Mouse (Mus musculus): ENCODE measurements around the gene Dlgap4.

The Dlgap4 gene

GRCm38 (mm10) chr2:156613541-156614257, at the start of gene Dlgap4:
Gene Dlgap4 (plus strand): TSS chr2:156613705.
- DNase-seq (ENCODE audit: low read depth) = no peak

DNA sequence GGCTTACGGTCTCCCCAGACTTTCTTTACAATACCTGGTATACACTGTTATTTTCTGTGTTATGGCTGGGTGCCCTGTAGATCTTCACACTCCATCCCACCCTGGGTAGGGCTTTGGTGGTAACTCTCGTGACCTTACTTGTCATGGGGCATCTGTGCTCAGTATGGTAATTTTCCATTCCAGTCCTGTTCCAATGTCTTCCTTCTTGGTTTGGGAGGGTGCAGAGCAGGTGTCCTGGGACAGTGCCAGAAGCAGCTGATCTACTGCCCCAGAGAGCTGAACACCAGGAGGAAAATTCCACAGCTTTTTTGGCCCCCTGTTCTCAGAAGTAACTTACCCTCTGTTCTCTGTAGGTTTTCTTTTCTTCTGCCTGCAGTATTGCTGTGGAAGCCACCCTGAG, 47.0 kb upstream of the Dlgap4 start:
- no peak for DNase-seq (ENCODE audit: low read depth)

DNA sequence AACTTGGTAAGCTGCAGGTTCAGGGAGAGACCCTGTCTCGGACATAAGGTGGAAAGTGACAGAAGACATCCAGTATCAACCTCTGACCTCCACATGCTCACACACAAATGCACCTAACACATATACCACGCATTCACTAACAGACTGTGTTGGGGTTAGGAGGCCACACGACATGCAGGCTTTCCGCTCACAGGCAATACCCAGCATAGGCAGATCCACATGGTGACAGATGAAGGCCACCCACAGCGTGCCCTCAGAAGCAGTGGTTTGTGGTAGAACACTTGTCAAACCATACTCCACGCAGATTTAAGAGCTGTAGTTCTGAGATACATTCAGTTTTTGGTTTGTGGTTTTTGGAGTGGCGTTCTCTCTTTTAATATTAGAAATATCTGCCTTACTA, 44.9 kb upstream of the Dlgap4 start:
- no peak for DNase-seq (ENCODE audit: low read depth)

DNA sequence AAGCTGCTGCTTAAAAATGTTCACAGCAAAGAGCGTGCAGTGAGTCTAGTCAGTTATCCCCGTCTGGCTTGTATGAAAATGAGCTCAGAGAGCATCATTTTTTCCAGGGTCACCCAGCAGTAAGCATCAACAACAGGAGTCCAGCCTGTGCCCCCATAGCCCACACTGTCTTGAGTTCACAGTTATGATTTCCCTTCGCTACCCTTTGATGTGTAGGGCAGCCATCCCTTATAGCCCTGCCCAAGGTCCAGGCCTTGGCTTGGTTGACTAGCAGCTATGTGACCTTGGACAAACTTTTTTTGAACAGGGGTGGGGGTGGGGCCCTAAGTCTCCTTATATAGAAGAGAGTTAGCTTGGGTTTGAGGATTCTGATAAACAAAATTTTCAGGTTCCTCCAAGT, 44.2 kb upstream of the Dlgap4 start:
- DNase-seq (ENCODE audit: low read depth) = no peak

DNA sequence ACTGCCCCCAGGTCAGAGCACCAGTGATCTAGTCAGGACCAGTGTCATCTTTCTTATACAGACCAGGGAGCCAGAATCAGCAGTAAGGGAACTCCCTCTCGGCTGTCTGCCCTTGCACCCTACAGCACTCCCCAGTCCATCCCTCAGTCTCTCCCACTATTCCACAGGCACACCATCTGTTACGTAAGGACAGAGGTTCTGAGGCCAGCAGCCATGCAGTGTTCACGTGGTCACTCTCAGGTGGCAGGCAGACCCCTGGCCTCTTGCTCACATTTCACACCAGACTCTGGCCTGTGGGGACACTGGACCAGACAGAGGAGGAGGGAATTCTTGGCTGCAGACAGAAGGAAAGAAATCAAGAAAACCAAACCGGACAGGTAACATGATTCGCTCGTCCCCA, 42.0 kb upstream of the Dlgap4 start:
- no peak for DNase-seq (ENCODE audit: low read depth)

- DNase-seq (ENCODE audit: low read depth) = no peak
Measured at GRCm38 (mm10) chr2:156576850-156577587, 36.5 kb upstream of the Dlgap4 start.

- no peak for DNase-seq (ENCODE audit: low read depth)
Measured at GRCm38 (mm10) chr2:156580507-156580906, 33.0 kb upstream of the Dlgap4 start.

DNA sequence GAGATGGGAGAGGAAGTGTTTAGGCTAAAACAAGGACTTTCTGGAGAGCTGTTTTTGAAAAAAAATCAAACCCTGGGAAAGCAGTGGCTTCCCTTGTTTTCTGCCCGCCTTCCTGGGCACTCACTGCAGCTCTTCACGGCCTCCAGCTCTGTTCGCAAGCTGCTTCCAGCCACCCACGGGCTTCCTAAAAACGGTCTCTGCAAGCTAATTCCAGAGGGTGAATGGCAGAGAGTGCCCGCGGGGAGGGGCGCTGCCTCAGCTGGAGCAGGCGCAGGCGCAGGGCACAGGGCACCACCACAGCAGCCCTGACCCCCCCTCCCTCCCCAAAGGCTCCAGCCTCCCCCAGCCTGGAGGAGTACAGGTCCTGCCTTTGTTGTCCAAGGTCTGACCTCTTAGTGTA, 32.3 kb upstream of the Dlgap4 start:
- DNase-seq (ENCODE audit: low read depth) = no peak

- no peak for DNase-seq (ENCODE audit: low read depth)
Measured at GRCm38 (mm10) chr2:156582887-156583286, 30.6 kb upstream of the Dlgap4 start.

- no peak for DNase-seq (ENCODE audit: low read depth)
Measured at GRCm38 (mm10) chr2:156584154-156584796, 29.2 kb upstream of the Dlgap4 start.

- no peak for DNase-seq (ENCODE audit: low read depth)
Measured at GRCm38 (mm10) chr2:156584797-156585471, 28.6 kb upstream of the Dlgap4 start.

DNA sequence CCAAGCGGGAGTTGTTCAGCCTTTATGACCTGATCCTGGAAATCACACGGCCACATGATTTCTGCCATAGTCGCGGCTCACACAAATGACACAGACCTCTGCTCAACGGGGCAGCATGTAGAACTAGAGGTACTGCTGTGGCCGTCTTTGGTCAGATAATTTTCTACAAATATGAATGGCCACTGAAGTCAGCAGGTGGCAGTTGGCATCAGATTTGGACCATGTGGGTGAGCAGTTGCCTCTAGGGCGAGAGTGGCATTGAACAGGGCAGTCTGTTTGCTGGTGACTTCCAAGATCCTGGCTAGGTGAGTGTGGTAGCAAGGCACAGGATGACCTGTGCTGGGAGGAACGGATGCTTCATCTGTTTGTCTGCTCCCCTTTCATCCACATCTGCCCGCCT, 24.0 kb upstream of the Dlgap4 start:
- no peak for DNase-seq (ENCODE audit: low read depth)

GRCm38 (mm10) chr2:156594987-156595490, 18.5 kb upstream of the Dlgap4 start:
- DNase-seq (ENCODE audit: low read depth) = peak; percentile 37

DNA sequence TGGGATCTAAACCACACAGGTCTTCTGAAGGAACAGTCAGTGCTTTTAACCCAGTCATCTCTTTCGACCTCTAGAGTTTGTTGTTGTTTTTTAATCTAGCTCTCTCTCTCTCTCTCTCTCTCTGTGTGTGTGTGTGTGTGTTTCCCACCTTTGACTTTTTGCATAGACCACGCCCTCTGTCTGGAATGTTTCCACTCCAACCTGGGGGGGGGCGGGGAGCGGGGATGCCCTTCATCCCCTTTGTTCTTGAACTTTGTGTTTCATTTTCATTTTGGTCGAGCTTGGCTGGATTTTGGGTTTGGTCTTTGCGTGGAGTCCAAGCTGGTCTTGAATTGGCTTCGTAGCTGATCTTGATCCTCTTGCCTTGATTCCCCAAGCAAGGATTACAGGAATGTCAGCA, 10.9 kb upstream of the Dlgap4 start:
- DNase-seq (ENCODE audit: low read depth) = no peak

DNA sequence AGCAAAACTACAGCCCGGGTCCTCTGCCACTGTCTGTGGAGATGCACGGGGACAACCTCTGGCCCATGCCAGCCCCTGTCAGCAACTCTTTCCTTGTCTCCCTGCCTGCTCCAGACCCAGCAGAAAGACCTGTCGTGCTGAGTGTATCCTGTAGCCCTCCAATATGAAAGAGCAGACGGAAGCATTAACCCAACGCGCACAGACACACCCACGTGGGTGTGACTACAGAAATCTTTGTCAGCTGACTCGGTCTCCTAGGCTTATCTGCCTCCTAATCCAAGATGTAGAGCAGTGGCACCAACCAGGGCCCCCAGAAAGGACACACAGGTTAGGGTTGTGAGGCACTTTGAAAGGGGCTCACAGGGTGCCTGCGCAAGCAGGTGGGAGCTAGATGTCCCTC, 9.8 kb upstream of the Dlgap4 start:
- no peak for DNase-seq (ENCODE audit: low read depth)

DNA sequence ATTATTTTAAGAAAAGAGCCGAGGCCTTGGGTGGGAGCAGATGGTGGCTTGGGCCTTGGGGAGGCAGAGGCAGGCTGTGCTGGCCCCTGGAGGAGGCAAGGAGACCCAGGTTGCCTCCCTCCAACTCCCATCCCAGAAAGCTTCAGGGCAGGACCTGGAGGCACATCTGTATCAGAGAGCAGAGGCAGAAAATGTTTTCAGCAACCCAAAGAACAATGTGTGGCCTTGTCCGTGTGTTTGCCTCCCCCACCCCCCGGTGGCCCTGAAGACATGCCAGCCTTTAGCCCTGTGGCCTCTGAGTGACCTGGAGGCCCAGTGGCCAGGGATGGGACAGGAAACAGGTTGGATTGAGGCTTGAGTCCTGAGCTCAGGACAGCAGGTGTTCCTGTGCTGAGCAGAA, 8.4 kb upstream of the Dlgap4 start:
- no peak for DNase-seq (ENCODE audit: low read depth)

DNA sequence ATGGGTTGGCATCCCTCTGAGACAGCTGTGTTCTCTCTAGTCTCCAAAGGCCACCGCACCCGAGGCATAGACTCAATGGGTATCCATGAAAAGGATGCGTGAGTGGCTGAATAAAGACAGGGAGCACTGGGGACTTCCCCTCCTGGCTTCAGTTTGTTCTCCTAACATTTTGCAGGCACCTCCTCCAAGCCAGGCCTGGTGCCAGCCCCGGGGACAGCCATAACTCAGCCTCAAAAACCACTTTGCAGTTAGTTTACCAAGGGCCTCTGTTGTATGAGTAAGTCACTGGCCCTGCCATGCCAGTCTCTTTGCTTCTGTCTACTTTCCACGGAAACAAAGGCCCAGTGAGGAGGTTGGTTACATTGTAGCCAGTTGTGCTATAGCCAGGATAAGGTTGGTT, 7.5 kb upstream of the Dlgap4 start:
- DNase-seq (ENCODE audit: low read depth) = no peak

DNA sequence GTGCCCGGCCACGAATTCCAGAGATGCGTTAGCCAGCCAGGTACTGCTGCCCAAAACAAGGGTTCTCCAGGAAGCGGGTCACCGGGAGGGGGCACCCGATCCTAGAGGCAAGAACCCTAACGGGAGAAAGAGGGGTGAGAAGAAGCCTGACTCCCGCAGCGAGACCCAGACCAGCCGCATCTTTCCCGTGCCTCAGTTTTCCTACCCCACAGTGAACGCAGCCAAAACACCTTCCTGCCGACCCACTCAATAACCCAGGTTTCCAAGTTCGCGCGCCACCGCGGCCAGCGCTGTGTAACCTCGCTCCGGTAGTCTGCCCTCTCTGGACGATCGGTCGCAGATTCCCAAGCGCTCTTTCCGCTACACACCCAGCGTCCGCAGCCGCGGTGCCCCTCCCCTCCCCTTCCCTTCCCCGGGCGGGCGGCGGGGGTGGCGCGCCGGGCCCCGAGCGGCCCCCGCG, 394 bp upstream of the Dlgap4 start:
- peak; percentile 39 for DNase-seq (ENCODE audit: low read depth)

DNA sequence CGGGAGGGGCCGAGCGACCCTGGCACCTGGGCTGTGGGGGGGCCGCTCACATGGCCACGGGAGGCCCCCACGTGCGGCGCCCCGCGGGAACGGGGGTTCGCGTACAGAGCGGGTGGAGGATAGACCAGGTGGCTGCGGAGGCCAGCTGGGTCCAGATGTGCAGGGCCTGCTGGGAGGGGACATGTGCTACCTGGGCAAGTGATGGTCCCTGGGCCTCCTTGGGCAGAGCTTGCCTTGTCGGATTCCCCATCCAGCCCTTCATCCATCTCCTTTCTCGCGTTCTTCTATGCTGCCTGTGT, 702 bp downstream of the Dlgap4 start:
- no peak for DNase-seq (ENCODE audit: low read depth)

DNA sequence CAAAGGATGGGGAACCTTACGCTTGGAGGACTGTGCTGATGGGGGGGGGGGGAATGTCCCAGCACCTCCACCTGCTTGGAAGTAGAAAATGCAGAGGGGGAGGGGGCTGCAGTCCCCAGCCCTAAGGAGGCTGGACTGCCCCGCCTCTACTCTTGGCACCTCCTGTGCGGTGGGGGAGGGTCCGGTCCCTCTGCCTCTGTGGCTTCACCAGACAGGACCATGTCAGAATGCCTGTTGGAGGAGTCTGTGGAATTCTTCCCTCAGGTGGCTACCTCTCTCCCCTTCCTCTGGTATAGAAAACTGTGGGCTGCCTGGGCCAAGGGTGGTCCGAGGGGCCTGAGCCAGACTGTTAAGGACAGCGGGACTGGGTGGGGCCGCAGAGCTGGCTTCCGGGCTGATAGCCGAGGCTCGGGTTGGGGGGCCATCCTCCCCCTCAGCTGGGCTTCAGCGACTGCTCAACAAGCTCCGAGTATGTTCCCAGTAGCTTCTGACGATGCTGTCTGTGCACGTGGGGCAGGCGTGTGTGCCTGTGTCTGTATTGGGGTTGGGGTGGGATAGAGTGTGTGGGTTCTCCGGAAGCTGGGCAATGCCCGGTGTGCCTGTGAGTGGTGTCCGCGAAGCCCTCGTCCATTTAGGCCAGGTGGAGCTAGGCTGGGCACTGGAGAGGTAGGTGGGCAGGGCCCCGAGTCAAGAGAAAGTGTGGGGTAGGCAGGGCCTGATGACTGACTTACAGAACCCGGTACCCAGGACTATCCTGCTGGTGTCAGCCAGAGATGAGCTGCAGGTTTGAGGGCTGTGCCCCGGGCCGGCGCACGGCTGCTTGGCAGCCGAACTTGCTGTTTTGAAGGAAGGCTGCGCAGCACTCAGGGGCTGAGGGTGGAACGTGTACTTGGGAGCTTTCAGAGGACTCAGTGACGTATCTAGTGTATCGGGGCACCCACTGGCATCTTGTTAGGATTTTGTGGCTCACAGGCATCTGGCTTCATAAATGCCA, 1.5 kb downstream of the Dlgap4 start:
- DNase-seq (ENCODE audit: low read depth) = no peak

GRCm38 (mm10) chr2:156616513-156616912, 3.0 kb downstream of the Dlgap4 start:
- no peak for DNase-seq (ENCODE audit: low read depth)
